Mouse (Mus musculus): ENCODE data around the gene Spatc1l.

The Spatc1l gene

GRCm38 (mm10) chr10:76602690-76603089 is 40.6 kb downstream of the Spatc1l start:
- DNase-seq: no peak

- DNase-seq: no peak
These were observed 50.4 kb downstream of the Spatc1l start for GRCm38 (mm10) chr10:76612473-76612872.
